Mouse (Mus musculus): Measurements from ENCODE around the gene Crabp2. TPM values are rescaled to one million over a fixed set of nuclear protein-coding genes. Genes with fewer than 3 reads are reported as not detected.
A peak's percentile ranks its signal among the peaks of the same experiment; 100 is the strongest.
"Not testable (repeated sequence)": the region's sequence is repeated elsewhere in the genome, so short reads cannot be mapped to it uniquely, and the experiment has no call there.

The Crabp2 gene
- total RNA-seq (2021): 1 to 10 TPM; 1.7 to 2.0 TPM
- long read RNA-seq, experiment 1: 0 reads
- long read RNA-seq, experiment 2, partial matches to known transcripts: 0 of 4 reads
- long read RNA-seq, experiment 2, other reads (novel, unspliced or antisense): 0 of 4 reads

GRCm38 (mm10) chr3:87948378-87949265, at the start of gene Crabp2:
Gene Crabp2, plus strand, starts transcription at chr3:87948666.
- DNase-seq (ENCODE audit: low spot score in 2 of 2): no peak

- no peak for DNase-seq (ENCODE audit: low spot score in 2 of 2)
Measured at GRCm38 (mm10) chr3:87899266-87899665, 49.2 kb upstream of the Crabp2 start.

- DNase-seq (ENCODE audit: low spot score in 2 of 2): no peak
Measured at GRCm38 (mm10) chr3:87899776-87900175, 48.7 kb upstream of the Crabp2 start.

- DNase-seq (ENCODE audit: low spot score in 2 of 2): no peak
Measured at GRCm38 (mm10) chr3:87901036-87901624, 47.3 kb upstream of the Crabp2 start.

- not testable (repeated sequence) for DNase-seq (ENCODE audit: low spot score in 2 of 2)
Measured at GRCm38 (mm10) chr3:87901959-87902358, 46.5 kb upstream of the Crabp2 start.

- no peak for DNase-seq (ENCODE audit: low spot score in 2 of 2)
Measured at GRCm38 (mm10) chr3:87903821-87904220, 44.6 kb upstream of the Crabp2 start.

GRCm38 (mm10) chr3:87905880-87906485, 42.5 kb upstream of the Crabp2 start, which contains the start of gene Hdgf:
Gene Hdgf, plus strand, starts transcription at chr3:87906321.
- peak; percentile 81 to 91 for DNase-seq (ENCODE audit: low spot score in 2 of 2)

- peak in 1 of 2 experiments; percentile 50 for DNase-seq (ENCODE audit: low spot score in 2 of 2)
Measured at GRCm38 (mm10) chr3:87906601-87906980, 41.9 kb upstream of the Crabp2 start.

- no peak for DNase-seq (ENCODE audit: low spot score in 2 of 2)
Measured at GRCm38 (mm10) chr3:87906981-87907857, 41.2 kb upstream of the Crabp2 start.

GRCm38 (mm10) chr3:87907906-87908305, 40.6 kb upstream of the Crabp2 start:
- DNase-seq (ENCODE audit: low spot score in 2 of 2): no peak

GRCm38 (mm10) chr3:87909381-87909780, 39.1 kb upstream of the Crabp2 start:
- no peak for DNase-seq (ENCODE audit: low spot score in 2 of 2)

GRCm38 (mm10) chr3:87909874-87910273, 38.6 kb upstream of the Crabp2 start:
- no peak for DNase-seq (ENCODE audit: low spot score in 2 of 2)

GRCm38 (mm10) chr3:87910573-87911141, 37.8 kb upstream of the Crabp2 start:
- peak; percentile 57 to 80 for DNase-seq (ENCODE audit: low spot score in 2 of 2)

- DNase-seq (ENCODE audit: low spot score in 2 of 2): no peak
Measured at GRCm38 (mm10) chr3:87913491-87913890, 35.0 kb upstream of the Crabp2 start.

GRCm38 (mm10) chr3:87913891-87914290, 34.6 kb upstream of the Crabp2 start:
- no peak for DNase-seq (ENCODE audit: low spot score in 2 of 2)

GRCm38 (mm10) chr3:87916990-87917389, 31.5 kb upstream of the Crabp2 start:
- DNase-seq (ENCODE audit: low spot score in 2 of 2): no peak

- no peak for DNase-seq (ENCODE audit: low spot score in 2 of 2)
Measured at GRCm38 (mm10) chr3:87918551-87918950, 29.9 kb upstream of the Crabp2 start.

- peak; percentile 19 to 61 for DNase-seq (ENCODE audit: low spot score in 2 of 2)
Measured at GRCm38 (mm10) chr3:87919336-87920108, 28.9 kb upstream of the Crabp2 start, which contains the start of gene Mrpl24. Gene Mrpl24, plus strand, starts transcription at chr3:87919506.

GRCm38 (mm10) chr3:87920270-87920943, 28.1 kb upstream of the Crabp2 start:
- DNase-seq (ENCODE audit: low spot score in 2 of 2): no peak
